9 mouse cellular contexts compared by ENCODE assay signal in the genomic region with DNA sequence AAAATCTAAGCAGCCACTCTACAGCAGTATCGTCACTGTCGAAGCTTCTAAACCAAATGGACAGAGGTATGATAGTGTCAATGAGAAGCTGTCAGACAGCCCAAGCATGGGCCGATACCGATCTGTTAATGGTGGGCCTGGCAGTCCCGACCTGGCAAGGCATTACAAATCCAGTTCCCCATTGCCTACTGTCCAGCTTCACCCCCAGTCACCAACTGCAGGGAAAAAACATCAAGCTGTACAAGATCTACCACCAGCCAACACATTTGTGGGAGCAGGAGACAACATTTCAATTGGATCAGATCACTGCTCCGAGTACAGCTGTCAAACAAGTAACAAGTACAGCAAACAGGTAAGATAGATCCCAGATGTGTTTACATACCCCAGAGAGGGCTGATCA. TPM values are rescaled to one million over a fixed set of nuclear protein-coding genes. Genes with fewer than 3 reads are reported as not detected.
DNase-seq lines count a peak whose midpoint lies in the region; ATAC-seq and TF ChIP-seq lines count a peak whose summit lies in the region.
"Had no signal": no experiment of that assay in that cellular context is flagged by ENCODE, and none has a peak within 500 bp of the region (broad histone marks: within the 10 kb centered on the region; RNA-seq: fewer than 3 reads in every experiment).

No protein-coding gene starts in this region.

- no peak for TF ChIP-seq CTCF in layer of hippocampus, adult 2 months (conservative IDR thresholded peaks at IDR 0.05)
- TF ChIP-seq CTCF in intestine, postnatal 0 days (IDR thresholded peaks at IDR 0.05; ENCODE audit: low read depth), result no peak

- peak overlapping the region; percentile 80 for H3K4me3 ChIP-seq in layer of hippocampus, adult 2 months
- peak overlapping the region; percentile 9 for H3K4me3 ChIP-seq in forebrain, embryonic 10.5 days
- H3K4me3 ChIP-seq in intestine, postnatal 0 days (ENCODE audit: low read depth, low read length), result peak overlapping the region; percentile 66; the same call in 1 of the 2 replicates

- peaks cover 33% of the 10 kb centered on the region for H3K4me1 ChIP-seq in forebrain, embryonic 10.5 days
- 0 out of 2 replicates have a peak, but pooled peaks cover 2% of the 10 kb centered on the region for H3K4me1 ChIP-seq in intestine, postnatal 0 days (replicated peaks; ENCODE audit: control insufficient read depth, insufficient read depth, low read length)

- no peaks in the 10 kb centered on the region for H3K9me3 ChIP-seq in forebrain, embryonic 10.5 days
- H3K9me3 ChIP-seq in intestine, postnatal 0 days (ENCODE audit: control insufficient read depth), result no peaks in the 10 kb centered on the region

- peaks cover 44% of the 10 kb centered on the region for H3K27me3 ChIP-seq in forebrain, embryonic 10.5 days (ENCODE audit: poor library complexity, severe bottlenecking)
- peaks cover 38% of the 10 kb centered on the region for H3K27me3 ChIP-seq in intestine, postnatal 0 days (replicated peaks; ENCODE audit: control insufficient read depth, insufficient read depth, low read length)

- ATAC-seq in intestine, postnatal 0 days, result no peak

- peak overlapping the region; percentile 92 for H3K4me2 ChIP-seq in intestine, postnatal 0 days (replicated peaks; ENCODE audit: low read depth)

- H3K36me3 ChIP-seq in forebrain, embryonic 10.5 days (replicated peaks), result no peaks in the 10 kb centered on the region
- H3K36me3 ChIP-seq in intestine, postnatal 0 days (ENCODE audit: control insufficient read depth, insufficient read depth), result no peaks in the 10 kb centered on the region

- no peak overlapping the region for H3K9ac ChIP-seq in intestine, postnatal 0 days (ENCODE audit: low read depth, low read length)

- H3K27ac ChIP-seq in layer of hippocampus, adult 2 months, result no peak overlapping the region
- H3K27ac ChIP-seq in forebrain, embryonic 10.5 days, result no peak overlapping the region
- no peak overlapping the region for H3K27ac ChIP-seq in intestine, postnatal 0 days (ENCODE audit: low read depth, low read length)

- no peak for DNase-seq in layer of hippocampus, adult 2 months (ENCODE audit: low spot score in 2 of 2)
- DNase-seq in layer of hippocampus, adult 9-10 months (ENCODE audit: low spot score), result no peak
- DNase-seq in forebrain, embryonic 10.5 days (ENCODE audit: extremely low spot score, low spot score), result no peak
- DNase-seq in retina, embryonic 14.5 days (ENCODE audit: low spot score), result peak; percentile 25
- DNase-seq in testis, postnatal 10 days (ENCODE audit: low spot score), result no peak
- DNase-seq in gastrocnemius, postnatal 4 days (ENCODE audit: low spot score in 2 of 2), result no peak
- DNase-seq in adrenal gland, adult 8-10 months, result no peak

- 37% methylated on average over 6 of the region's 6 CpGs for WGBS in forebrain, embryonic 10.5 days
- 32% methylated on average over 6 of the region's 6 CpGs for WGBS in intestine, postnatal 0 days

RNA-seq across cellular contexts. Expression of a gene that starts 4.2 kb away (rescaled TPM):
- 10 to 100 TPM; 64.2 to 65.2 TPM for total RNA-seq in layer of hippocampus, adult 2 months (2021)
- polyA plus RNA-seq in forebrain, embryonic 10.5 days (2016; fragmentation: Nextera tagmentation; extraction: Ambion mirVana), result 2.3 and 4.2 TPM in 2 replicates
- 3.8 and 4.7 TPM in 2 replicates for polyA plus RNA-seq in intestine, postnatal 0 days (2015; fragmentation: Nextera tagmentation; extraction: Ambion mirVana)
- total RNA-seq in gastrocnemius, postnatal 4 days (2021), result 10 to 100 TPM; 25.3 to 26.9 TPM
- total RNA-seq in adrenal gland, adult 8-10 months (2022), result 1 to 10 TPM; 1.6 to 3.4 (median 2.0) TPM
- total RNA-seq: MEL had no signal

Comparison
In these comparisons a context has a peak if more than half of its experiments do, and no peak if none do; other contexts are left out.
1. H3K4me3 ChIP-seq: peak in every context shown above with its lines; median percentile 80 in layer of hippocampus, adult 2 months; 66 in intestine, postnatal 0 days; 9 in forebrain, embryonic 10.5 days.
2. RNA of a gene that starts 4.2 kb away (total RNA-seq): 64.2 to 65.2 TPM in layer of hippocampus, adult 2 months and 25.3 to 26.9 TPM in gastrocnemius, postnatal 4 days; 1.6 to 3.4 TPM in adrenal gland, adult 8-10 months; every median in the first group is over 4 times any median in the second.